Mouse (Mus musculus) inflammation-experienced regulatory T-cells, adult 6 months (primary cell): ENCODE data around the gene Gde1. TPM values are rescaled to one million over a fixed set of nuclear protein-coding genes. Genes with fewer than 3 reads are reported as not detected.

Experiments
- ATAC-seq: one replicate; pipeline ENCODE4 v1.8.0; 2017
- polyA plus RNA-seq, 3 experiments: library from polyadenylated mRNA; unstranded; fragments of 100-300 nt; shearing (Covaris generic); gene quantifications; one replicate each; pipeline ENCODE4 v1.2.1; 2017

The Gde1 gene
- polyA plus RNA-seq, 3 experiments from 2014 or later: 12.8 to 16.8 (median 14.4) TPM

- no peak for ATAC-seq
Observed at GRCm38 (mm10) chr7:118706488-118706887, 910 bp upstream of the Gde1 start.

GRCm38 (mm10) chr7:118706051-118706450 is 473 bp upstream of the Gde1 start:
- ATAC-seq: no peak

GRCm38 (mm10) chr7:118704001-118704850 is 1.4 kb downstream of the Gde1 start:
- no peak for ATAC-seq

GRCm38 (mm10) chr7:118703144-118703561 is 2.4 kb downstream of the Gde1 start:
- ATAC-seq: no peak

GRCm38 (mm10) chr7:118698882-118699281 is 6.7 kb downstream of the Gde1 start:
- no peak for ATAC-seq

- no peak for ATAC-seq
Observed at GRCm38 (mm10) chr7:118697168-118697567, 8.4 kb downstream of the Gde1 start.

GRCm38 (mm10) chr7:118696146-118696545 is 9.4 kb downstream of the Gde1 start:
- no peak for ATAC-seq

GRCm38 (mm10) chr7:118691287-118691686 is 14.3 kb downstream of the Gde1 start:
- no peak for ATAC-seq

- no peak for ATAC-seq
Observed at GRCm38 (mm10) chr7:118689088-118689487, 16.5 kb downstream of the Gde1 start.

GRCm38 (mm10) chr7:118688199-118688598 is 17.4 kb downstream of the Gde1 start:
- peak; percentile 56 for ATAC-seq

GRCm38 (mm10) chr7:118676826-118677225 is 28.8 kb downstream of the Gde1 start:
- no peak for ATAC-seq

GRCm38 (mm10) chr7:118670142-118670541 is 35.4 kb downstream of the Gde1 start:
- no peak for ATAC-seq

- ATAC-seq: no peak
Observed at GRCm38 (mm10) chr7:118667773-118668172, 37.8 kb downstream of the Gde1 start.

- no peak for ATAC-seq
Observed at GRCm38 (mm10) chr7:118656730-118657129, 48.8 kb downstream of the Gde1 start.

- ATAC-seq: no peak
Observed at GRCm38 (mm10) chr7:118652572-118653295, 52.8 kb downstream of the Gde1 start.

- no peak for ATAC-seq
Observed at GRCm38 (mm10) chr7:118650891-118651290, 54.7 kb downstream of the Gde1 start.

- no peak for ATAC-seq
Observed at GRCm38 (mm10) chr7:118650119-118650518, 55.5 kb downstream of the Gde1 start.

- ATAC-seq: no peak
Observed at GRCm38 (mm10) chr7:118649328-118649727, 56.2 kb downstream of the Gde1 start.

GRCm38 (mm10) chr7:118646237-118646636 is 59.3 kb downstream of the Gde1 start:
- no peak for ATAC-seq
